Mouse (Mus musculus): ENCODE data around the gene Celsr1. TPM values are rescaled to one million over a fixed set of nuclear protein-coding genes. Genes with fewer than 3 reads are reported as not detected.

The Celsr1 gene
- total and polyA plus RNA-seq, 3 experiments = 1.3 to 21.7 (median 4.7) TPM

DNA sequence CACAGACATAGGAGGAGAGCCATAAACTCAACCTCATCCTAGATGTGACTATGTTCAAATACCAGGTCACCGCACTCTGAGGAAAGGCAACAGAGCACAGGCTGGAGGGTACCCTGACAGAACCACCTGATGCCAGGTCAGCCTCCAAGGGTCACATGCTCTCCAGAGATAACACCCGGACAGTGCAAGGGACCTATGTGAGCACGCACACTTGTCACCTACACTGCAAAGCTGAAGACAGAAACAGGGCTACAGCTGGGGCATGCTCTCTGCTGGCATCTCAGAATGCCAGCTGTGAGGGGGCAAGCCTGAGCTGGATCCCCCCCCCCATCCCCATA, 124.1 kb downstream of the Celsr1 start:
- Histone ChIP-seq H3K9me3 (replicated peaks) (no peaks in the 10 kb centered on the region), H3K27me3 (ENCODE audit: insufficient read depth, low read length) (peaks cover 30% of the 10 kb centered on the region; the same call in 1 of the 2 replicates), H3K4me1 (ENCODE audit: insufficient read depth, low read depth, low read length) (peaks cover 42% of the 10 kb centered on the region), H3K36me3 (replicated peaks) (peaks cover 13% of the 10 kb centered on the region), H3K4me3 (ENCODE audit: low read depth, low read length) (peak overlapping the region; percentile 34; the same call in 1 of the 2 replicates)
- TF ChIP-seq POLR2AphosphoS5 (IDR thresholded peaks at IDR 0.05; ENCODE audit: insufficient replicate concordance, low read depth, low read length) = no peak
- TF ChIP-seq TAL1 (conservative IDR thresholded peaks at IDR 0.05; ENCODE audit: low read depth, low read length) = peak; percentile 3; the same call in 1 of the 2 replicates
- TF ChIP-seq CTCF (IDR thresholded peaks at IDR 0.05; ENCODE audit: low read depth, low read length) = no peak
- no peak for ATAC-seq (ENCODE audit: extremely low read depth, insufficient number of reproducible peaks, low FRiP score, poor library complexity, severe bottlenecking)
- DNase-seq (ENCODE audit: low spot score) = peak; percentile 23

DNA sequence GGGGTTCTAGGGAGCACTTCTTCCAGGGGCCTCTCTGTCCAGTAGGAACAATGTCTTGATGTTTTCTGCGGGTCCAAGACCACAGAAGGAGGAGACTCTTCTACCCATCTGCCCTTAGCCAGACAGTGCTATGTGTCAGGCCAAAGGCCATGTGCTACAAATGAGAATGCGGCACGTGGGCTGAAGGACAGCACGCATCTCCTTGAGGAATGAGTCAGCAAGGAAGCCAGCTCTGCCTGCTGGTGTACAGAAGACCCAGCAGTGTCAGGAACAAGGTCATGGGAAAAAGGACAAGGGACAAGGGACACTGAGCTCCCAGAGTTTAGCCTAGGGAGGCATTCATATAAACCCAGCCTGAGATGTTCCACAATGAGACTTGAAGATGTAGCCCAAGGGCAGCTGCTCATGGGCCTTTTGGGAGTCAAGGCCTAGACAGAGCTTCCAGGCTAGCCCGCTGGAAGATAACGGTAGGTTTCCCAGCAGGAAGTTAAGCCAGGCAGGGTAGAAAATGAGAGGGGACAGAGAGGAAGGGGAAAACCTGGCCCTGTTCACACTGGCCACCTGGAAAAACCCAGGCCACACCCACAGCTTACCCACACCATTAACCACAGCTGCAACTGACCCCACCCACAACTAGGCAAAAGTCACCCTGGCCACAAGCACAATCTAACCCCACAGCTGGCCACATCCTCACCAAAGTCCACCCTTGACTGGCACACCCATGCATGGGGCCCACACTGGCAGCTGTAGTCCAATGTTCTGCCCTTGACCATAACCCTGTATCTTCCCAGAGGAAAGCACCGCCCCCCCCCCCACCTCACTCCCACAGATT, 124.7 kb downstream of the Celsr1 start:
- ATAC-seq (ENCODE audit: extremely low read depth, insufficient number of reproducible peaks, low FRiP score, poor library complexity, severe bottlenecking) = peak; percentile 11; the same call in 1 of the 2 replicates
- TF ChIP-seq CTCF (IDR thresholded peaks at IDR 0.05; ENCODE audit: low read depth, low read length) (no peak), TAL1 (conservative IDR thresholded peaks at IDR 0.05; ENCODE audit: low read depth, low read length) (peak; percentile 20; the same call in 1 of the 2 replicates)
- Histone ChIP-seq H3K27me3 (ENCODE audit: insufficient read depth, low read length) (peaks cover 29% of the 10 kb centered on the region; the same call in 1 of the 2 replicates), H3K36me3 (replicated peaks) (peaks cover 15% of the 10 kb centered on the region), H3K4me3 (ENCODE audit: low read depth, low read length) (no peak overlapping the region), H3K9me3 (replicated peaks) (no peaks in the 10 kb centered on the region), H3K4me1 (ENCODE audit: insufficient read depth, low read depth, low read length) (peaks cover 46% of the 10 kb centered on the region)
- peak; percentile 20 for DNase-seq (ENCODE audit: low spot score)

DNA sequence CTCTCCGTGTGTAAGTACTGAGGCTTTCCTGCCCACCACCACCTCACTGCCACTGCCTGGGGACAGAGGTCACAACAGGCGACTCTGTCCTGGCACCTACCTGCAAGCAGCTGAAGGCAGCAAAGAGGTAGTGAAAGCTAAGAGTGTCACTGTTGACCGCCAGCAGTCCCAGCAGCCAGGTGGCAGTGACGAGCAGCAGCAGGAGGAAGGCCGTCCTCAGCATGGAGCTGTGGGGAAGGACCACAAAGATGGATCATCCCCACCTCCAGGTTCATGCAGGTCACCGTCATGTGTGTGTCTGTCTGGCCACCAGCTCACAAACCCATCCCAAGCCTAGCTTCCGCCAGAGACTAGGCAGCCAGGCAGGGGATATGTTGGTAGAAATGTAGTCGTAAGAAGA, 129.8 kb downstream of the Celsr1 start:
- ATAC-seq (ENCODE audit: extremely low read depth, insufficient number of reproducible peaks, low FRiP score, poor library complexity, severe bottlenecking) = no peak
- peaks cover 60% of the 10 kb centered on the region for H3K36me3 ChIP-seq (replicated peaks)
- peak; percentile 48 for DNase-seq (ENCODE audit: low spot score)
- H3K27me3 ChIP-seq (ENCODE audit: insufficient read depth, low read length) = peaks cover 16% of the 10 kb centered on the region; the same call in 1 of the 2 replicates
- no peaks in the 10 kb centered on the region for H3K9me3 ChIP-seq (replicated peaks)
- H3K4me1 ChIP-seq (ENCODE audit: insufficient read depth, low read depth, low read length) = peaks cover 54% of the 10 kb centered on the region
- H3K4me3 ChIP-seq (ENCODE audit: low read depth, low read length) = 0 out of 2 replicates have a peak overlapping the region, but pooled peaks have one; percentile 23
- TF ChIP-seq GATA1 (IDR thresholded peaks at IDR 0.05; ENCODE audit: borderline replicate concordance, low read length) = no peak
- TF ChIP-seq TAL1 (conservative IDR thresholded peaks at IDR 0.05; ENCODE audit: low read depth, low read length) = no peak
- TF ChIP-seq GATA2 (IDR thresholded peaks at IDR 0.05; ENCODE audit: borderline replicate concordance, low read depth, low read length) = no peak
- TF ChIP-seq POLR2AphosphoS5 (IDR thresholded peaks at IDR 0.05; ENCODE audit: insufficient replicate concordance, low read depth, low read length) = no peak

DNA sequence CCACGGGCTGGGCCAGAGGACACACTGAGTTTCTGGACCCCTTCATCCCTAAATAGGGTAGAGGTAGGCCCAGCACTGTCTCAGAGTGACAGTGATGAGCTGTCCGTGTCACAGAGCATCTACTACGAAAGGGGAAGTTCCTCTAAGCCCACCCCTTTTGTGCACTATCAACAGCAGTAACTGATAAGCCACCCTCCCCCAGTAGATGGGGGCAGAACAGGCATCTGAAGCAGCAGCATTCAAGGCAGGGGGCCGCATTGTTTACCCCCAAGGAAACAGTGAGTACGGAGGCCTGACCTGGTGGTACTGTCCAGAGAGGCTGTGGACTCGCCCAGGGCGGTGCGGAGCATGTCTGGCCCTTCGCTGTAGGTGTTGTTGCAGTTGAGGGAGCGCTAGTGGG, 131.1 kb downstream of the Celsr1 start:
- Histone ChIP-seq H3K9me3 (replicated peaks) (no peaks in the 10 kb centered on the region), H3K4me1 (ENCODE audit: insufficient read depth, low read depth, low read length) (peaks cover 46% of the 10 kb centered on the region), H3K27me3 (ENCODE audit: insufficient read depth, low read length) (peaks cover 14% of the 10 kb centered on the region; the same call in 1 of the 2 replicates), H3K4me3 (ENCODE audit: low read depth, low read length) (peak overlapping the region; percentile 61; the same call in 1 of the 2 replicates), H3K36me3 (replicated peaks) (peaks cover 72% of the 10 kb centered on the region)
- DNase-seq (ENCODE audit: low spot score) (peak; percentile 85), ATAC-seq (ENCODE audit: extremely low read depth, insufficient number of reproducible peaks, low FRiP score, poor library complexity, severe bottlenecking) (peak; percentile 86)
- TF ChIP-seq TAL1 (conservative IDR thresholded peaks at IDR 0.05; ENCODE audit: low read depth, low read length) (no peak), GATA1 (IDR thresholded peaks at IDR 0.05; ENCODE audit: borderline replicate concordance, low read length) (no peak), GATA2 (IDR thresholded peaks at IDR 0.05; ENCODE audit: borderline replicate concordance, low read depth, low read length) (no peak), POLR2AphosphoS5 (IDR thresholded peaks at IDR 0.05; ENCODE audit: insufficient replicate concordance, low read depth, low read length) (no peak), CTCF (IDR thresholded peaks at IDR 0.05; ENCODE audit: low read depth, low read length) (no peak)

DNA sequence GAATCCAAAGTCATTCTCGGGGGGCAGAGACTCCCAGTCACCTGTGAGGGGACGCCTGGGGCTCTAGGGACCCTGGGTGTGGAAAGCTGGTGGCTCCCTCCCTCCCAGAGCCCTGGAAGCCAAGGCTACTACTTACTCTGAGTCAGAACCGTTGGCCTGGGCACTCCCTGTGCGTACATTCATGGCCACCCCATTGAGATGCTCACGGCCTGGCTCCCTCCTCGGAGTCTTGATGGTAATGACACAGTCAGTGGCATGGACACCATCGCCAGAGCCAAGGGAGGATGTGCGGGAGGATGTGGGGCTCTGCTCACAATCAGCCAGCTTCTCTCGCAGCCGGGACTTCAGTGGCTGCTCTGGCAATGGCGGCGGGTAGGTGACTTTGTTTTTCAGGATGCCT, 132.8 kb downstream of the Celsr1 start:
- Histone ChIP-seq H3K36me3 (replicated peaks) (peaks cover 87% of the 10 kb centered on the region), H3K27me3 (ENCODE audit: insufficient read depth, low read length) (peaks cover 8% of the 10 kb centered on the region; the same call in 1 of the 2 replicates), H3K4me1 (ENCODE audit: insufficient read depth, low read depth, low read length) (peaks cover 42% of the 10 kb centered on the region), H3K4me3 (ENCODE audit: low read depth, low read length) (no peak overlapping the region), H3K9me3 (replicated peaks) (no peaks in the 10 kb centered on the region)
- TF ChIP-seq GATA1 (IDR thresholded peaks at IDR 0.05; ENCODE audit: borderline replicate concordance, low read length) (no peak), CTCF (IDR thresholded peaks at IDR 0.05; ENCODE audit: low read depth, low read length) (no peak), TAL1 (conservative IDR thresholded peaks at IDR 0.05; ENCODE audit: low read depth, low read length) (no peak), GATA2 (IDR thresholded peaks at IDR 0.05; ENCODE audit: borderline replicate concordance, low read depth, low read length) (no peak), POLR2AphosphoS5 (IDR thresholded peaks at IDR 0.05; ENCODE audit: insufficient replicate concordance, low read depth, low read length) (no peak)
- no peak for ATAC-seq (ENCODE audit: extremely low read depth, insufficient number of reproducible peaks, low FRiP score, poor library complexity, severe bottlenecking)
- no peak for DNase-seq (ENCODE audit: low spot score)

DNA sequence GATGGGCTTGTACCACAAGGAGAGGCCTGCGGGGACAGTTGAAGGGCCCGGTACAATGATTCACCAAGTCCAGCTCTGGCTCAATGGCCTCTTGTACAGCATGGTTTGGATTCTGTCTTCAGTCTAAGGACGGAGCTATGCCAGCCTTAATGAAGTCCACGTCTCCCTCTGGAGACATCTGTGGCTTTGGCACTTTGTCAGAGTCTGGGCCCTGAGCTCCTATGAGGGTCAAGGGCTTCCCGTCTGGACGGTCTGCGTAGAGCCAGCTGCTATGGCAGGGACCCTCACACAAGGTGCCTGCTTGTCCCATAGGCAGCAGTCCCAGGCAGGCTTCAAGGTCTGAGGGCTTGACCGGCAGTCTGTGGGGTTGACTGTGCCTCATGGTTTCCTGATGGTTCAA, 133.3 kb downstream of the Celsr1 start:
- H3K4me1 ChIP-seq (ENCODE audit: insufficient read depth, low read depth, low read length) = peaks cover 42% of the 10 kb centered on the region
- no peak overlapping the region for H3K4me3 ChIP-seq (ENCODE audit: low read depth, low read length)
- H3K27me3 ChIP-seq (ENCODE audit: insufficient read depth, low read length) = peaks cover 5% of the 10 kb centered on the region; the same call in 1 of the 2 replicates
- no peak for TF ChIP-seq GATA2 (IDR thresholded peaks at IDR 0.05; ENCODE audit: borderline replicate concordance, low read depth, low read length)
- no peak for TF ChIP-seq GATA1 (IDR thresholded peaks at IDR 0.05; ENCODE audit: borderline replicate concordance, low read length)
- ATAC-seq (ENCODE audit: extremely low read depth, insufficient number of reproducible peaks, low FRiP score, poor library complexity, severe bottlenecking) = no peak
- H3K36me3 ChIP-seq (replicated peaks) = peaks cover 88% of the 10 kb centered on the region
- DNase-seq (ENCODE audit: low spot score) = no peak
- no peaks in the 10 kb centered on the region for H3K9me3 ChIP-seq (replicated peaks)
